Mouse (Mus musculus) liver, adult 2 months (tissue): ENCODE measurements around the gene Gm17359. TPM values are rescaled to one million over a fixed set of nuclear protein-coding genes. Genes with fewer than 3 reads are reported as not detected.

Experiments
- DNase-seq: peaks from one replicate; pipeline ENCODE4 v3.0.0-alpha.2; 2011; ENCODE audit warnings: low read depth, low spot score; ENCODE audit errors: extremely low read depth
- H3K27ac ChIP-seq: fragments of 200-500 bp; replicated peaks from 2 replicates; pipeline ENCODE4 v1.5.1; 2012; ENCODE audit warnings: low read depth, mild to moderate bottlenecking, control low read depth, inconsistent platforms, low read length; ENCODE audit not compliant: insufficient read depth
- H3K27me3 ChIP-seq: fragments of 200-500 bp; 2 replicates; pipeline ENCODE4 v1.6.1; 2012; ENCODE audit warnings: mild to moderate bottlenecking, moderate library complexity, low read length, inconsistent platforms; ENCODE audit not compliant: control insufficient read depth, insufficient read depth
- H3K36me3 ChIP-seq: fragments of 200-500 bp; 2 replicates; pipeline ENCODE4 v1.6.1; 2012; ENCODE audit warnings: low read length, inconsistent platforms; ENCODE audit not compliant: control insufficient read depth, insufficient read depth
- H3K4me1 ChIP-seq: fragments of 200-500 bp; 2 replicates; pipeline ENCODE4 v1.6.1; 2011; ENCODE audit warnings: low read length; ENCODE audit not compliant: control insufficient read depth, insufficient read depth
- H3K4me3 ChIP-seq: fragments of 200-500 bp; 2 replicates; pipeline ENCODE4 v1.5.1; 2011; ENCODE audit warnings: low read depth, mild to moderate bottlenecking, control low read depth, low read length, moderate library complexity; ENCODE audit not compliant: insufficient read depth
- H3K79me2 ChIP-seq: fragments of 200-500 bp; 2 replicates; pipeline ENCODE4 v1.6.1; 2012; ENCODE audit warnings: inconsistent platforms, mild to moderate bottlenecking, low read length, moderate library complexity; ENCODE audit not compliant: control insufficient read depth, insufficient read depth
- H3K9ac ChIP-seq: fragments of 200-500 bp; 2 replicates; pipeline ENCODE4 v1.6.1; 2012; ENCODE audit warnings: low read depth, mild to moderate bottlenecking, control low read depth, inconsistent platforms, low read length
- CTCF ChIP-seq: fragments of 200-500 bp; IDR thresholded peaks from 2 replicates; pipeline ENCODE4 v1.5.1; 2011; ENCODE audit warnings: low read depth, low read length, control low read depth
- POLR2A ChIP-seq: fragments of 200-500 bp; IDR thresholded peaks from 2 replicates; pipeline ENCODE4 v1.6.1; 2011; ENCODE audit warnings: low read length, control low read depth; ENCODE audit not compliant: insufficient read depth; ENCODE audit errors: extremely low read depth
- WGBS: fragments of 180-500 bp; shearing (Covaris S2); methylation state at CpG from one replicate; pipeline ENCODE4 v1.1.7; 2018; 5-methylcytosine and 5-hydroxymethylcytosine counted together
- polyA plus RNA-seq: library from polyadenylated mRNA; depleted of rRNA; stranded (reverse); fragments of >200 nt; gene quantifications from 2 replicates; pipeline ENCODE4 v1.2.3, GENCODE M21; 2012
- total RNA-seq: library from RNA; depleted of rRNA; stranded (reverse); fragments of >200 nt; gene quantifications from 2 replicates; pipeline ENCODE4 v1.2.3, GENCODE M21; 2014

Gene Gm17359
- total and polyA plus RNA-seq, 2 experiments = 0.09 to 0.13 TPM

DNA sequence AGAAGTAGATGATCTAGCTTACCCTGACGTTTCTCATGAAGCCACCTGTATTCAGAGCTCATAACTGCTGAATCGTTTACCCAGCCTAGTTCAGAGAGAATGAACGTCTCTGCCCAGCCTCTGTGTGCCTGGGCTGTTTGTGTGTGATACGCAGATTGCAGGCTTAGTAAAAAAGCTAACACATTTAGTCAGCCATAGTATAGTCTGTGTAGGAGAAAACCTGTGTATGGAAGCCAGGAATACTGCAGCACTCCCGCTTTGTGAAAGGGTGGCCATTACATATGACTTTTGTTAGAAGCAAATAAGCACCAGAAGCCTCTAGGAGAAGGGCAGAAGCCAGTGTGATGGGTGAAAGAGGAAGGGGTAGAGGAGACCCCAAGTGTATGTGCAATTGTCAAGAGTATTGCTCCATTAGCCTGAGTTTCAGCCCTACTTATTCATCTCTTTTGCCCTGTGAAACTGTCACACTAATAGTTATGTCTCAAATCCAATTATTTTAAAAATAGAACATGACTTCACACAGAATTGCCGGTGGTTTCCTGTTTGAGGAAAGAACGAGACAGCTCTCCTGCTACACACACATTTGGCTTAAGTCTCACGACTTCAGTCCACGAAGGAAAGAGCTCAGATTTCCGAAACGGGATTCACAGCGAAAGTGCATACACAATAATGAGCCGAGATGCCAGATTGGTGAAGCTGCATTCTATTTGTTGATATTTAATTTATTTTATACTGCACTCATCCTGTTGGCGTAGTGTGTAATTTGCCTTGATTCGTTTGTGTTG, 24.0 kb downstream of the Gm17359 start:
- no peak overlapping the region for H3K27ac ChIP-seq
- no peaks in the 10 kb centered on the region for H3K27me3 ChIP-seq
- no peak overlapping the region for H3K9ac ChIP-seq
- no peak overlapping the region for H3K4me3 ChIP-seq
- TF ChIP-seq CTCF (no peak), POLR2A (no peak)
- H3K4me1 ChIP-seq = no peaks in the 10 kb centered on the region
- H3K79me2 ChIP-seq = no peaks in the 10 kb centered on the region
- H3K36me3 ChIP-seq = no peaks in the 10 kb centered on the region
- WGBS = 71% methylated on average over 15 of the region's 15 CpGs
- DNase-seq = no peak

- Histone ChIP-seq H3K27me3 (no peaks in the 10 kb centered on the region), H3K4me3 (no peak overlapping the region), H3K4me1 (no peaks in the 10 kb centered on the region), H3K9ac (no peak overlapping the region), H3K27ac (0 out of 2 replicates have a peak overlapping the region, but pooled peaks have one; percentile 29), H3K79me2 (no peaks in the 10 kb centered on the region), H3K36me3 (no peaks in the 10 kb centered on the region)
- TF ChIP-seq CTCF = no peak
- no peak for TF ChIP-seq POLR2A
- DNase-seq = peak; percentile 22
- WGBS = 81% methylated on average over 8 of the region's 8 CpGs
These were observed 29.6 kb downstream of the Gm17359 start for GRCm38 (mm10) chr3:79366098-79366497.

DNA sequence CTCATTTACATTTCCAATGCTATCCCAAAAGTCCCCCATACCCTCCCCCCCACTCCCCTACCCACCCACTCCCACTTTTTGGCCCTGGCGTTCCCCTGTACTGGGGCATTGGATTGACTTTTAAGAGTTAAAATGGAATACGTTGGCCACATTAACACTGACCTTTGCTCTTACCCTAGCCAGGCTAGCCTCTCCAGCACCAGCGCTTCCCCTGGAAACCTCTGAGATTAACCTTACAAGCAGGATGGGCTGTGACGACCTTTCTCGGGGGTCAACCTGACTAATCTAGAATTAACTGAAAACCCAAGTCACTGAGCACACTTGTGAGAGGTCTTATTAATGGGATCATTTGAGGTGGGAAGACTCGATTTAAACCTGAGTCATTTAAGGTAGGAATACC, 31.8 kb downstream of the Gm17359 start:
- H3K79me2 ChIP-seq = no peaks in the 10 kb centered on the region
- H3K27ac ChIP-seq = no peak overlapping the region
- no peak for TF ChIP-seq POLR2A
- TF ChIP-seq CTCF = no peak
- no peaks in the 10 kb centered on the region for H3K4me1 ChIP-seq
- 65% methylated on average over 6 of the region's 6 CpGs for WGBS
- DNase-seq = no peak
- H3K36me3 ChIP-seq = no peaks in the 10 kb centered on the region
- no peak overlapping the region for H3K4me3 ChIP-seq
- no peak overlapping the region for H3K9ac ChIP-seq
- no peaks in the 10 kb centered on the region for H3K27me3 ChIP-seq

- DNase-seq = no peak
- Histone ChIP-seq H3K79me2 (no peaks in the 10 kb centered on the region), H3K27ac (no peak overlapping the region), H3K36me3 (no peaks in the 10 kb centered on the region), H3K4me1 (peaks cover 4% of the 10 kb centered on the region; the same call in 1 of the 2 replicates), H3K27me3 (no peaks in the 10 kb centered on the region), H3K4me3 (no peak overlapping the region), H3K9ac (no peak overlapping the region)
- TF ChIP-seq POLR2A = no peak
- WGBS = 76% methylated on average over 4 of the region's 4 CpGs
These were observed 34.0 kb downstream of the Gm17359 start for GRCm38 (mm10) chr3:79370385-79370929.

DNA sequence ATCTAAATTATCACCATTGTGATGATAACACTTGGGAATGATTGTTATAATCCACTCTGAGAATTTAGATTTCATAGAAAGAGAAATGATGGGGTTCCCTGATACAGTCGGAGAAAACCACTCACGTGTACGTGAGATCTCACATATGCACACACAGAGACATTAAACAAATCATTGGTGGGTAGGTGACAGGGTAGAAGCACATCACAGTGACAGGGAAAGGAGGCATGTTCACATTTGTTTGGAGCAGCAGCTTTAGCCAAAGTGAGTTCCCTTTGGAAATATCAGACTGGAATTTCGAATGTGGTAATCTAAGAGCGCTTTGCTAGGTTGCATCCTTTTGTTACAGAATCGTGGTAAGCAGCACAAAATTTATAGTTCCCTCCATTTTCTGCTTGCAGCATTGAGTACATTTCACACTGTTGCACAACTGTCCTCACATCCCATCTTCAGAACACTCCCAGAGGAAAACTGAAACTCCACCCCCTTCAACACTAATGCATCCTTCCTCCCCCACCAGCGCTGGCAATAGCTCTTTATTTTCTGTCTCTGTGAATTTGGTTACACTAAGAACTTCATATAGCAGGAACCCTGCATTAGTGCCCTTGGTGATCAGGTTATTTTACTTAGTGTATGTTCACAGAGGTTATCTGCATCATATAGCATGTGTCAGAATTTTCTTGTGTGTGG, 35.2 kb downstream of the Gm17359 start:
- WGBS = 70% methylated on average over 7 of the region's 7 CpGs
- no peak overlapping the region for H3K9ac ChIP-seq

More for the DNA sequence above, 35.2 kb downstream of the Gm17359 start:
- no peak for DNase-seq
- H3K27me3 ChIP-seq = no peaks in the 10 kb centered on the region
- no peak for TF ChIP-seq POLR2A
- TF ChIP-seq CTCF = no peak
- H3K79me2 ChIP-seq = no peaks in the 10 kb centered on the region
- peaks cover 4% of the 10 kb centered on the region; the same call in 1 of the 2 replicates for H3K4me1 ChIP-seq
- no peak overlapping the region for H3K4me3 ChIP-seq
- H3K36me3 ChIP-seq = no peaks in the 10 kb centered on the region
- H3K27ac ChIP-seq = no peak overlapping the region
